Mouse (Mus musculus) liver, adult 2 months (tissue): ENCODE data around the gene Casr.

Experiments used
- CTCF ChIP-seq: fragments of 200-500 bp; IDR thresholded peaks from 2 replicates; pipeline ENCODE4 v1.5.1; 2011; ENCODE audit warnings: low read depth, low read length, control low read depth
- POLR2A ChIP-seq: fragments of 200-500 bp; IDR thresholded peaks from 2 replicates; pipeline ENCODE4 v1.6.1; 2011; ENCODE audit warnings: low read length, control low read depth; ENCODE audit not compliant: insufficient read depth; ENCODE audit errors: extremely low read depth

- TF ChIP-seq POLR2A = no peak
- TF ChIP-seq CTCF = no peak
Measured at GRCm38 (mm10) chr16:36460426-36460825, 101.5 kb downstream of the Casr start.
